Mouse (Mus musculus): Measurements from ENCODE around the gene Psmb3. TPM values are rescaled to one million over a fixed set of nuclear protein-coding genes. Genes with fewer than 3 reads are reported as not detected.
"Not testable (repeated sequence)": the region's sequence is repeated elsewhere in the genome, so short reads cannot be mapped to it uniquely, and the experiment has no call there.

Gene Psmb3
- 468 and 507 TPM in 2 replicates for polyA plus RNA-seq (2014; fragmentation: Nextera tagmentation; extraction: Ambion mirVana)

- DNase-seq (ENCODE audit: low spot score) (peak; percentile 97), ATAC-seq (ENCODE audit: low FRiP score) (peak; percentile 88)
- Histone ChIP-seq H3K9me3 (ENCODE audit: control insufficient read depth, low read length) (no peaks in the 10 kb centered on the region), H3K4me3 (ENCODE audit: low read depth, low read length) (peak within 1 kb of the TSS; percentile 85), H3K27ac (ENCODE audit: low read depth, low read length) (peak within 1 kb of the TSS; percentile 76), H3K4me2 (replicated peaks; ENCODE audit: low read depth, low read length) (peak within 1 kb of the TSS; percentile 96), H3K9ac (ENCODE audit: low read depth, low read length) (peak within 1 kb of the TSS; percentile 89), H3K36me3 (ENCODE audit: control insufficient read depth, insufficient read depth, low read length) (peaks cover 4% of the 10 kb centered on the region; the same call in 1 of the 2 replicates), H3K4me1 (replicated peaks; ENCODE audit: control insufficient read depth, insufficient read depth, low read length) (peaks cover 10% of the 10 kb centered on the region), H3K27me3 (ENCODE audit: control insufficient read depth, insufficient read depth, low read length) (no peaks in the 10 kb centered on the region)
- WGBS, result under 1% methylated on average over 35 of the region's 35 CpGs
These were observed at the start of gene Psmb3 for GRCm38 (mm10) chr11:97703039-97703826. TSS of gene Psmb3 (plus strand) at chr11:97703399.

- WGBS, result 93% methylated on average over 2 of the region's 2 CpGs
- Histone ChIP-seq H3K27me3 (ENCODE audit: control insufficient read depth, insufficient read depth, low read length) (no peaks in the 10 kb centered on the region), H3K4me3 (ENCODE audit: low read depth, low read length) (no peak overlapping the region), H3K4me1 (replicated peaks; ENCODE audit: control insufficient read depth, insufficient read depth, low read length) (no peaks in the 10 kb centered on the region), H3K4me2 (replicated peaks; ENCODE audit: low read depth, low read length) (no peak overlapping the region), H3K27ac (ENCODE audit: low read depth, low read length) (no peak overlapping the region), H3K9me3 (ENCODE audit: control insufficient read depth, low read length) (no peaks in the 10 kb centered on the region), H3K9ac (ENCODE audit: low read depth, low read length) (no peak overlapping the region), H3K36me3 (ENCODE audit: control insufficient read depth, insufficient read depth, low read length) (no peaks in the 10 kb centered on the region)
- DNase-seq (ENCODE audit: low spot score) (no peak), ATAC-seq (ENCODE audit: low FRiP score) (no peak)
These were observed 49.0 kb upstream of the Psmb3 start for GRCm38 (mm10) chr11:97654210-97654609.

GRCm38 (mm10) chr11:97656269-97656971, 46.8 kb upstream of the Psmb3 start:
- no peak for DNase-seq (ENCODE audit: low spot score)
- H3K4me3 ChIP-seq (ENCODE audit: low read depth, low read length), result no peak overlapping the region
- H3K27ac ChIP-seq (ENCODE audit: low read depth, low read length), result no peak overlapping the region
- H3K9me3 ChIP-seq (ENCODE audit: control insufficient read depth, low read length), result no peaks in the 10 kb centered on the region
- no peak overlapping the region for H3K9ac ChIP-seq (ENCODE audit: low read depth, low read length)
- H3K36me3 ChIP-seq (ENCODE audit: control insufficient read depth, insufficient read depth, low read length), result no peaks in the 10 kb centered on the region
- 73% methylated on average over 14 of the region's 14 CpGs for WGBS
- peaks cover 4% of the 10 kb centered on the region for H3K4me1 ChIP-seq (replicated peaks; ENCODE audit: control insufficient read depth, insufficient read depth, low read length)
- ATAC-seq (ENCODE audit: low FRiP score), result no peak
- no peak overlapping the region for H3K4me2 ChIP-seq (replicated peaks; ENCODE audit: low read depth, low read length)
- peaks cover 7% of the 10 kb centered on the region for H3K27me3 ChIP-seq (ENCODE audit: control insufficient read depth, insufficient read depth, low read length)

- 38% methylated on average over 6 of the region's 6 CpGs for WGBS
- DNase-seq (ENCODE audit: low spot score) (no peak), ATAC-seq (ENCODE audit: low FRiP score) (no peak)
- no peak overlapping the region for H3K27ac ChIP-seq (ENCODE audit: low read depth, low read length)
- no peaks in the 10 kb centered on the region for H3K36me3 ChIP-seq (ENCODE audit: control insufficient read depth, insufficient read depth, low read length)
- no peak overlapping the region for H3K9ac ChIP-seq (ENCODE audit: low read depth, low read length)
- H3K9me3 ChIP-seq (ENCODE audit: control insufficient read depth, low read length), result no peaks in the 10 kb centered on the region
- H3K27me3 ChIP-seq (ENCODE audit: control insufficient read depth, insufficient read depth, low read length), result peaks cover 17% of the 10 kb centered on the region
- no peak overlapping the region for H3K4me3 ChIP-seq (ENCODE audit: low read depth, low read length)
- peaks cover 13% of the 10 kb centered on the region for H3K4me1 ChIP-seq (replicated peaks; ENCODE audit: control insufficient read depth, insufficient read depth, low read length)
- H3K4me2 ChIP-seq (replicated peaks; ENCODE audit: low read depth, low read length), result no peak overlapping the region
These were observed 45.8 kb upstream of the Psmb3 start for GRCm38 (mm10) chr11:97657184-97657945.

GRCm38 (mm10) chr11:97657967-97658366, 45.2 kb upstream of the Psmb3 start:
- Histone ChIP-seq H3K4me1 (replicated peaks; ENCODE audit: control insufficient read depth, insufficient read depth, low read length) (peaks cover 13% of the 10 kb centered on the region), H3K27me3 (ENCODE audit: control insufficient read depth, insufficient read depth, low read length) (peaks cover 18% of the 10 kb centered on the region)
- H3K9ac ChIP-seq (ENCODE audit: low read depth, low read length); DNase-seq (ENCODE audit: low spot score); H3K36me3 ChIP-seq (ENCODE audit: control insufficient read depth, insufficient read depth, low read length); H3K9me3 ChIP-seq (ENCODE audit: control insufficient read depth, low read length); ATAC-seq (ENCODE audit: low FRiP score); H3K4me3 ChIP-seq (ENCODE audit: low read depth, low read length); H3K27ac ChIP-seq (ENCODE audit: low read depth, low read length); H3K4me2 ChIP-seq (replicated peaks; ENCODE audit: low read depth, low read length): not testable (repeated sequence)
- WGBS, result 91% methylated on average over 6 of the region's 6 CpGs

- Histone ChIP-seq H3K9ac (ENCODE audit: low read depth, low read length) (no peak overlapping the region), H3K36me3 (ENCODE audit: control insufficient read depth, insufficient read depth, low read length) (no peaks in the 10 kb centered on the region), H3K4me2 (replicated peaks; ENCODE audit: low read depth, low read length) (no peak overlapping the region), H3K27me3 (ENCODE audit: control insufficient read depth, insufficient read depth, low read length) (peaks cover 18% of the 10 kb centered on the region), H3K4me1 (replicated peaks; ENCODE audit: control insufficient read depth, insufficient read depth, low read length) (peaks cover 13% of the 10 kb centered on the region), H3K27ac (ENCODE audit: low read depth, low read length) (no peak overlapping the region), H3K9me3 (ENCODE audit: control insufficient read depth, low read length) (no peaks in the 10 kb centered on the region), H3K4me3 (ENCODE audit: low read depth, low read length) (no peak overlapping the region)
- ATAC-seq (ENCODE audit: low FRiP score) (no peak), DNase-seq (ENCODE audit: low spot score) (no peak)
- WGBS, result 62% methylated on average over 11 of the region's 11 CpGs
These were observed 44.4 kb upstream of the Psmb3 start for GRCm38 (mm10) chr11:97658751-97659266.

- Histone ChIP-seq H3K9ac (ENCODE audit: low read depth, low read length) (peak overlapping the region; percentile 69), H3K36me3 (ENCODE audit: control insufficient read depth, insufficient read depth, low read length) (no peaks in the 10 kb centered on the region), H3K27ac (ENCODE audit: low read depth, low read length) (peak overlapping the region; percentile 19; the same call in 1 of the 2 replicates), H3K27me3 (ENCODE audit: control insufficient read depth, insufficient read depth, low read length) (peaks cover 18% of the 10 kb centered on the region), H3K4me2 (replicated peaks; ENCODE audit: low read depth, low read length) (peak overlapping the region; percentile 86), H3K4me3 (ENCODE audit: low read depth, low read length) (peak overlapping the region; percentile 59), H3K9me3 (ENCODE audit: control insufficient read depth, low read length) (no peaks in the 10 kb centered on the region), H3K4me1 (replicated peaks; ENCODE audit: control insufficient read depth, insufficient read depth, low read length) (peaks cover 13% of the 10 kb centered on the region)
- peak; percentile 26 for DNase-seq (ENCODE audit: low spot score)
- 9% methylated on average over 13 of the region's 13 CpGs for WGBS
- no peak for ATAC-seq (ENCODE audit: low FRiP score)
These were observed 43.8 kb upstream of the Psmb3 start for GRCm38 (mm10) chr11:97659267-97659989.
